Mouse (Mus musculus) neutrophil, adult 65 days (primary cell): ENCODE measurements around the gene Phf13. TPM values are rescaled to one million over a fixed set of nuclear protein-coding genes. Genes with fewer than 3 reads are reported as not detected.

Experiments
- total RNA-seq: library from RNA; stranded (reverse); gene quantifications from 2 replicates; pipeline ENCODE4 v1.2.4, GENCODE M21; 2023

Phf13 gene
- total RNA-seq: 4.0 and 5.2 TPM in 2 replicates

DNA sequence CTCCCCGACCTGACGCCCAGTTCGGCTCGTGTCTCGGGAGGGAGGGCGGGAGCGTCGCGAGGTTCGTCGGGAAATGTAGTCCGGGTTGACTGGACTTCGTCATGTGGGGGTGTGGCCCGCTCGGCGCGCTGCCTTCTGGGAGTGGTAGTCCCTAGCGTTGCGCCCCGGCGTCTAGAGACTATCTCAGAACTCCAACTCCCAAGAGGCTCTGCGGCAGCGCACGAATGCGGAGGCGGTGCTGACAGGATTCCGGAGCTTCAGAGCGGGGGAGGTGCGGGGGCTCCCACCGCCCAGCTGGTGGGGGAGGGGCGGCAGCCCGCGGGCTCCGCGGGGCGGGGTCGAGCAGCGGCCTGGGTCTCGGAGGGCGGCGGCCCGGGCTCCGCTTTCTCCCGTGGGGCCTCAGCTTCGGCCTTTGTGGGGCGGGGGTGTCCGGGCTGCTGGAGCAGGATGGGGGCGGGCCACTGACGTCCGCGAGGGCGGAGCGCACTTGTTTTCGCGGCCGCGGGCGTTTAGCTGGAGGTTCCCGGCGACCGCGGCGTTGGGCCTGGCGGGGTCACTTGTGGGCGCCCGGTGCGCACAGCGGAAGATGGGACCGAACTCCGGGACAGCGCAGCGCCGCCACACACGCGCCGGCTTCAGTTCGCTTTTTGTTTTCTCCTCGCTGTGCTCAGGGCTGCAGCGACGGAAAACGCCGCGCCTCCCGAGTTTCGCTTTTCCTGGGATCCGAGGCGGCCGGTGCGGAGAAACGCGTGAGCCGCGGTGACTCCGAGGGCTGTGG lies at the start of gene Phf13:
Phf13 (minus strand) TSS at position 86 of the 778 bp plus-strand sequence.

GRCm38 (mm10) chr4:152038985-152039830 lies 43.1 kb upstream of the Phf13 start, which contains the start of gene Nol9:
Nol9 (plus strand) TSS chr4:152039321.

GRCm38 (mm10) chr4:152038225-152038984 lies 42.3 kb upstream of the Phf13 start, which contains the start of gene Tas1r1:
Tas1r1 (minus strand) TSS chr4:152038568.

DNA sequence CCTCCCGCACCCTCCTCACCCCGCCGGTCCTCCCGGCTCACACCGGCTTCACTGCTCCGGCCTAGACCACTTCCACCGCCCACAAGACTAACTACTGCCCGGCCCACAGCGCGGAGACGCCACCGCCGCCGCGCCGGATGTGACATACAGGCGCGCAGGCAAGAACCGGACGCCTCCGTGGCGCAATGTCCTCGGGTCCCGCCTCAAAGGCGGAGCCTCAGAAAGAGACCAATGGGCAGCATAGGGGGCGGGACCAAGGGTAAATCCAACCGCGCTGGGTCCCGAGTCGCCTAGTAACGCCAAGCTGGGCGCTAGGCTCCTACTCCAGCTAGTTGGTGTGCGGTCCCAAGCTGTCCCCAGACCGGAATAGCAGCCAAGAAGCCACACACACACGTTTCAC lies 31.5 kb upstream of the Phf13 start, which contains the start of gene Zbtb48:
Zbtb48 (minus strand) TSS at position 148 of the 400 bp plus-strand sequence.

DNA sequence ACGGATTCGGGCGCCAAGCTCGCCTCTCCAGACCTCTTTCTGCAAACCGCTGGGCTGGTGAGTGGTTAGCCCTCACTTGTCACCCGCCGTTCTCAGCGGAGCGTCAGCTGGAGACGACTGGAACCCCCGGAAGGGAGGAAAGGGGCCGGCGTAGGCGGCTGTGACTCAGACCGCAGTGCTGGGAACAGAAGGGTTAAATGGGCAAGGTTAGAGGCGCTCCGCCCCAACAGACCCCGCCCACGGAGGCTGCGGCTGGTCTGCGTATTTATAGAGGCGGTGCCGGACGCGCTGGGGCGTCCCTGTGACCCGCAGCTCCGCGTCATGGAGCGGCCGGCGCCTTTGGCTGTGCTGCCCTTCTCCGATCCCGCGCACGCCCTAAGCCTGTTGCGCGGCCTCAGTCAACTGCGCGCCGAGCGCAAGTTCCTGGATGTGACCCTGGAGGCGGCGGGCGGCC lies 12.6 kb upstream of the Phf13 start, which contains the start of gene Klhl21:
Klhl21 (plus strand) TSS at position 182 of the 454 bp plus-strand sequence.

GRCm38 (mm10) chr4:151988342-151989109 lies 7.5 kb downstream of the Phf13 start, which contains the start of gene Thap3:
Thap3 (minus strand) TSS chr4:151988997.

Other genes with a start within 250 kb of the Phf13 start
- 20.1 and 23.2 TPM in 2 replicates for gene Camta1, start 134.4 kb downstream of the Phf13 start, total RNA-seq
- 18.0 and 22.3 TPM in 2 replicates for gene Dnajc11, start 62.6 kb downstream of the Phf13 start, total RNA-seq
- gene Thap3, start 7.3 kb downstream of the Phf13 start, total RNA-seq: 13.5 and 16.7 TPM in 2 replicates
- 9.0 and 12.1 TPM in 2 replicates for gene Klhl21, start 12.5 kb upstream of the Phf13 start, total RNA-seq
- 10.2 and 11.7 TPM in 2 replicates for gene Zbtb48, start 31.4 kb upstream of the Phf13 start, total RNA-seq
- gene Tas1r1, start 42.3 kb upstream of the Phf13 start, total RNA-seq: 0.18 and 0.54 TPM in 2 replicates
- 10.0 and 13.9 TPM in 2 replicates for gene Nol9, start 43.1 kb upstream of the Phf13 start, total RNA-seq
- 2.5 and 3.6 TPM in 2 replicates for gene Plekhg5, start 76.2 kb upstream of the Phf13 start, total RNA-seq
- gene Tnfrsf25, start 119.7 kb upstream of the Phf13 start, total RNA-seq: not detected in 2 replicates
- 0.32 and 0.43 TPM in 2 replicates for gene Espn, start 156.1 kb upstream of the Phf13 start, total RNA-seq
- gene Hes2, start 162.6 kb upstream of the Phf13 start, total RNA-seq: not detected in 2 replicates
- gene Acot7, start 181.9 kb upstream of the Phf13 start, total RNA-seq: 25.5 and 29.0 TPM in 2 replicates